Mouse (Mus musculus) neutrophil, adult 65 days (primary cell): ENCODE data around the gene Adam6a. TPM values are rescaled to one million over a fixed set of nuclear protein-coding genes. Genes with fewer than 3 reads are reported as not detected.

Experiments
- total RNA-seq: library from RNA; stranded (reverse); gene quantifications from 2 replicates; pipeline ENCODE4 v1.2.4, GENCODE M21; 2023

Adam6a gene
- not detected in 2 replicates for total RNA-seq

GRCm38 (mm10) chr12:113543608-113544007 is at the start of gene Adam6a:
Gene Adam6a (plus strand): TSS chr12:113543908.

Other genes with a start within 250 kb of the Adam6a start
- not detected in 2 replicates for gene Adam6b, start 54.4 kb upstream of the Adam6a start, total RNA-seq